Mouse (Mus musculus): ENCODE measurements around the gene Chchd5.
A peak's percentile ranks its signal among the peaks of the same experiment; 100 is the strongest.

Chchd5 gene

GRCm38 (mm10) chr2:129152751-129153150 lies 23.3 kb downstream of the Chchd5 start:
- no peak for DNase-seq

GRCm38 (mm10) chr2:129164815-129165214 lies 35.3 kb downstream of the Chchd5 start:
- DNase-seq: no peak

- DNase-seq: no peak
Observed at GRCm38 (mm10) chr2:129166466-129167463, 37.3 kb downstream of the Chchd5 start.

GRCm38 (mm10) chr2:129173386-129173785 lies 43.9 kb downstream of the Chchd5 start:
- no peak for DNase-seq

GRCm38 (mm10) chr2:129174474-129174873 lies 45.0 kb downstream of the Chchd5 start:
- DNase-seq: peak; percentile 32 to 51

- DNase-seq: no peak
Observed at GRCm38 (mm10) chr2:129175636-129176035, 46.1 kb downstream of the Chchd5 start.

GRCm38 (mm10) chr2:129176676-129177420 lies 47.3 kb downstream of the Chchd5 start:
- no peak for DNase-seq

- no peak for DNase-seq
Observed at GRCm38 (mm10) chr2:129177661-129178060, 48.2 kb downstream of the Chchd5 start.

- no peak for DNase-seq
Observed at GRCm38 (mm10) chr2:129178182-129178908, 48.8 kb downstream of the Chchd5 start.

GRCm38 (mm10) chr2:129179946-129180853 lies 50.7 kb downstream of the Chchd5 start:
- DNase-seq: no peak

- DNase-seq: no peak
Observed at GRCm38 (mm10) chr2:129181509-129181908, 52.0 kb downstream of the Chchd5 start.

- no peak for DNase-seq
Observed at GRCm38 (mm10) chr2:129182412-129182811, 52.9 kb downstream of the Chchd5 start.

- DNase-seq: peak; percentile 65 to 70
Observed at GRCm38 (mm10) chr2:129183561-129184031, 54.1 kb downstream of the Chchd5 start.
